Mouse (Mus musculus) heart, adult 2 months (tissue): ENCODE results near the gene Inpp5a.

Source experiments
- CTCF ChIP-seq: fragments of 200-600 bp; IDR thresholded peaks from 2 replicates; pipeline ENCODE4 v1.8.1; 2022; ENCODE audit warnings: antibody characterized with exemption, mild to moderate bottlenecking, moderate library complexity
- EP300 ChIP-seq: fragments of 200-500 bp; IDR thresholded peaks from 2 replicates; pipeline ENCODE4 v1.6.1; 2011; ENCODE audit warnings: low read depth, low read length, control low read depth; ENCODE audit not compliant: insufficient read depth
- POLR2A ChIP-seq: fragments of 200-500 bp; IDR thresholded peaks from 2 replicates; pipeline ENCODE4 v1.6.1; 2011; ENCODE audit warnings: mild to moderate bottlenecking, low read depth, low read length, control low read depth; ENCODE audit not compliant: insufficient read depth

GRCm38 (mm10) chr7:139364936-139365830 is 23.7 kb upstream of the Inpp5a start:
- TF ChIP-seq POLR2A (0 out of 2 replicates have a peak, but pooled peaks have one; percentile 13), CTCF (no peak), EP300 (peak; percentile 78; the same call in 1 of the 2 replicates)
